Mouse (Mus musculus) liver, embryonic 14.5 days (tissue): ENCODE measurements at regions not wholly inside any gene's neighbourhood (a gene's known extent, or its start where the extent isn't known, plus 50 kb on each side); places are given as distances from the start of the nearest gene placed in this dataset.

Source experiments
- CTCF ChIP-seq: IDR thresholded peaks from 2 replicates; pipeline ENCODE4 v1.5.1; 2016; ENCODE audit warnings: antibody characterized with exemption, low read depth, control low read depth
- EP300 ChIP-seq: IDR thresholded peaks from 2 replicates; pipeline ENCODE4 v1.6.1; 2016; ENCODE audit warnings: antibody characterized with exemption, low read depth

- TF ChIP-seq EP300 (no peak), CTCF (no peak)
Measured at GRCm38 (mm10) chr15:59775781-59776180, 240.6 kb downstream of the 4933412E24Rik start.
